Mouse (Mus musculus) G1E (cell line): Measurements from ENCODE around the gene Acyp2.

Source experiments
- CTCF ChIP-seq: IDR thresholded peaks from 2 replicates; pipeline ENCODE4 v1.5.1; 2012; ENCODE audit warnings: low read depth, low read length, inconsistent platforms, mixed read lengths
- GATA1 ChIP-seq: IDR thresholded peaks from 2 replicates; pipeline ENCODE4 v1.6.1; 2012; ENCODE audit warnings: borderline replicate concordance, low read length, inconsistent platforms, mixed read lengths

DNA sequence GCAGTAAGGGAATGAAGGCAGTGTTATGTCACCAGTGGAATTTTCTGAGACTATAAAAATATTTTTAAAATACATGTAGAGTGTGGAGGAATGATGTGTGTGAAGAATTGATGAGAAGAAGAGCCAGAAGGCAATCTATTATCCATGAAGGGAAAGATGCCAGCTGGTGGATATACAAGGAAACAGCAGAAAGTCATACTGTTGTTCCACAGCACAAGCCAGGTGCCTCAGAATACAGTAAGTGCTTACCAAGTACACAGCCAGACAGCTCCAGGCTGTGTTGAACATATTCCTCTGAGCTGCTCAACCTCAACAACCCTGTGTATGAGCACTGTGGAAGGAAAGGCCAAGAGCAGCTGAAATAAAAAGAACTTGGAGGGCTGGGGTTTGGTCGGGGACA, 13.7 kb downstream of the Acyp2 start:
- TF ChIP-seq CTCF (no peak), GATA1 (no peak)
